Mouse (Mus musculus): ENCODE measurements around the gene Tmbim6.
"Not testable (repeated sequence)": the region's sequence is repeated elsewhere in the genome, so short reads cannot be mapped to it uniquely, and the experiment has no call there.

The Tmbim6 gene

GRCm38 (mm10) chr15:99417692-99418271, 25.1 kb downstream of the Tmbim6 start:
- DNase-seq (ENCODE audit: low spot score in 2 of 2): no peak

GRCm38 (mm10) chr15:99420101-99420500, 27.4 kb downstream of the Tmbim6 start:
- DNase-seq (ENCODE audit: low spot score in 2 of 2): no peak

GRCm38 (mm10) chr15:99420521-99421014, 27.9 kb downstream of the Tmbim6 start:
- DNase-seq (ENCODE audit: low spot score in 2 of 2): no peak

- DNase-seq (ENCODE audit: low spot score in 2 of 2): peak in 1 of 2 experiments; percentile 59
These were observed 28.5 kb downstream of the Tmbim6 start for GRCm38 (mm10) chr15:99421152-99421551.

- no peak for DNase-seq (ENCODE audit: low spot score in 2 of 2)
These were observed 29.0 kb downstream of the Tmbim6 start for GRCm38 (mm10) chr15:99421676-99422075.

GRCm38 (mm10) chr15:99422551-99422950, 29.9 kb downstream of the Tmbim6 start:
- DNase-seq (ENCODE audit: low spot score in 2 of 2): no peak

GRCm38 (mm10) chr15:99423131-99423530, 30.4 kb downstream of the Tmbim6 start:
- no peak for DNase-seq (ENCODE audit: low spot score in 2 of 2)

GRCm38 (mm10) chr15:99423884-99424283, 31.2 kb downstream of the Tmbim6 start:
- no peak for DNase-seq (ENCODE audit: low spot score in 2 of 2)

GRCm38 (mm10) chr15:99430394-99430793, 37.7 kb downstream of the Tmbim6 start:
- DNase-seq (ENCODE audit: low spot score in 2 of 2): no peak

- no peak for DNase-seq (ENCODE audit: low spot score in 2 of 2)
These were observed 38.4 kb downstream of the Tmbim6 start for GRCm38 (mm10) chr15:99431063-99431462.

- DNase-seq (ENCODE audit: low spot score in 2 of 2): no peak
These were observed 38.8 kb downstream of the Tmbim6 start for GRCm38 (mm10) chr15:99431504-99431903.

- DNase-seq (ENCODE audit: low spot score in 2 of 2): no peak
These were observed 39.3 kb downstream of the Tmbim6 start for GRCm38 (mm10) chr15:99431967-99432366.

GRCm38 (mm10) chr15:99433081-99433718, 40.5 kb downstream of the Tmbim6 start:
- no peak for DNase-seq (ENCODE audit: low spot score in 2 of 2)

- DNase-seq (ENCODE audit: low spot score in 2 of 2): no peak
These were observed 41.2 kb downstream of the Tmbim6 start for GRCm38 (mm10) chr15:99433913-99434312.

- DNase-seq (ENCODE audit: low spot score in 2 of 2): no peak
These were observed 46.5 kb downstream of the Tmbim6 start for GRCm38 (mm10) chr15:99438966-99439698.

- no peak for DNase-seq (ENCODE audit: low spot score in 2 of 2)
These were observed 47.6 kb downstream of the Tmbim6 start for GRCm38 (mm10) chr15:99440112-99440815.

- DNase-seq (ENCODE audit: low spot score in 2 of 2): no peak
These were observed 48.3 kb downstream of the Tmbim6 start for GRCm38 (mm10) chr15:99440816-99441457.

- DNase-seq (ENCODE audit: low spot score in 2 of 2): no peak
These were observed 49.7 kb downstream of the Tmbim6 start for GRCm38 (mm10) chr15:99442358-99442757.

GRCm38 (mm10) chr15:99445567-99445966, 52.9 kb downstream of the Tmbim6 start:
- DNase-seq (ENCODE audit: low spot score in 2 of 2): no peak

GRCm38 (mm10) chr15:99446136-99446535, 53.5 kb downstream of the Tmbim6 start:
- DNase-seq (ENCODE audit: low spot score in 2 of 2): not testable (repeated sequence)

GRCm38 (mm10) chr15:99449131-99449750, 56.6 kb downstream of the Tmbim6 start:
- DNase-seq (ENCODE audit: low spot score in 2 of 2): no peak

Measured in spleen, postnatal 10 days (tissue).